Mouse (Mus musculus) kidney, postnatal 14 days (tissue): Measurements from ENCODE around the gene Zfp950.

Experiments
- DNase-seq: peaks from one replicate; pipeline ENCODE4 v3.0.0; 2022; ENCODE audit warnings: mixed read lengths

Zfp950 gene

DNA sequence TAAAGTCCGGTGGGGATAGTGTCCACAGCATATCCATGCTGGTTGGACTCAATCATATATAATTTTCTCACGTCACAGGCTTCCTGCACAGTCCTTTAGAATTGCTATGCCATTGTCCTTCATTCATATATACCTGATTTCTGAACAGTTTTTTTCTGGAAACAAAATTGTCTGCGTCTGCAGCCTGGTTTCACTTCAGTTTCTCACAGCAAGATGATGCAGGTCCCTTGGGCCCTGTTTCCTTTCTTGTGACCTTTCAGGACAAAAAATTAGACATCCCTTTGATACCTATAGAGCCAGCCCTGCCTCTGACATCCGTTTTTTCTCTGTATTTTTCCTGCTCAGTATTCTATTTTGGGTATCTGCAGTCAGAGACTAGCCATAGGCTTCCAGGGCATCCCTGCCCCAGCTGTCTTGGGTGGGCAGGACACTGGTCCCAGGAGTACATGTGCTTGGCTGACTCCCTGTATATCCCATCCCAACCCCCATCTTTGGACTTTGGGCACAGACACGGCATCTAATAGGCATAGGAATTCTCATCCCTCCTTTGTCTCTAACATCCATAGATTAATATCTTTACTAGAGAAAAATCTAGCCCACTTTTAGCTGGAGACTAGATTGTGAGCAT is 83.7 kb downstream of the Zfp950 start:
- no peak for DNase-seq

DNA sequence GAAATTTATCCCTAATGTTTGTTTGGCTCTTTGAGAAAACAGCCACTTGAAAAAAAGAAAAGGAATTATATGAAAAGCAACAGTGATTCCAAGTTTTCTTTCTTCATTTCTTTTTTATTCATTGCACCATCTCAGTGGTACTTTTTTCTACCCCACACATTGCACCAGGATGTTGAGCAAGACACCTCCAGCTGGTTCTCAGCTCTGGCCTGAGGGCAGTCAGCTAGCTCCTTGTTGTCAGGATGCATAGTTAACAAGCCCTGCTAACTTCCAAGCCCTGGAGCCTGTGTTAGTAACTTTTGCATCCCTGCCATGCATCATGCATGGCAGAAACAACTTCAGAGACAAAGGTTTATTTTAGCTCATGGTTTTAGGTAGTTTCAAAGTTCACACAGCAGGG is 87.9 kb downstream of the Zfp950 start:
- no peak for DNase-seq

DNA sequence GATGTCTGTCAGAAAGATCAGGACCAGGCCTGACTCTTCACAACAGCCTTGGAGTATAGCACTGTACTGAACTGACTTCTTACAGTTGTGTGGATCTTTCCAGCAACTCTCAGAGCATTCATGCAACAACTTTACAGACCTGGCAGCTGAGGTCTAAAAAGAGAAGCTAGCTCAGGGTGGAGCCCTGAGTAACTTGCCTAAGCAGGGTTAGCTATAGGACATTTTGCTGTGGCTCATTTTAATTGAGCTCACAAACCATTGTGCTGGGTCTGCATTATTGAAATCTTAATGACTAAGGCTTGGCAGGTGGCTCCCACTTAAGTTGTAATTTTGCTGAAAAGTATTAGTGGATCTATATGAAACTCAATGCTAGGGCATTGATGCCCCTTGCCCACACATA is 88.6 kb downstream of the Zfp950 start:
- no peak for DNase-seq

DNA sequence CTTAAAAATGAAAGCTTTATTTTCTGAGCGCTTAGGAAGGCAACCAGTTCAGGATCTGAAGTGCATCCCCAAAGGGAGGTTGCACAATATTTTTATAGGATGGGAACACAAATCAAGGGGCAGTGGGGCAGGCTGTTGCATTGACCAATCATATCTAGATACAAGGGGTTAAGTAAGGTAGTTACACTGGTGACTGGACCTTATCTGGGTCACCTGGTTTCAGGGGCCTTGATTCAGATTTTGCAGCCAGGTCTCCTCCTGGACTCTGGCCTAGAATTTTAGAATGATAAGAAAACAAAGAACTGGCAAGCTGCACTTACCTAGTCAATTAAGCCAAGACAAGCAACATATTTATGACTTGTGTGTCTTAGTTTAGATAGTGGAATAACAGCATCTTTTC is 89.5 kb downstream of the Zfp950 start:
- no peak for DNase-seq

DNA sequence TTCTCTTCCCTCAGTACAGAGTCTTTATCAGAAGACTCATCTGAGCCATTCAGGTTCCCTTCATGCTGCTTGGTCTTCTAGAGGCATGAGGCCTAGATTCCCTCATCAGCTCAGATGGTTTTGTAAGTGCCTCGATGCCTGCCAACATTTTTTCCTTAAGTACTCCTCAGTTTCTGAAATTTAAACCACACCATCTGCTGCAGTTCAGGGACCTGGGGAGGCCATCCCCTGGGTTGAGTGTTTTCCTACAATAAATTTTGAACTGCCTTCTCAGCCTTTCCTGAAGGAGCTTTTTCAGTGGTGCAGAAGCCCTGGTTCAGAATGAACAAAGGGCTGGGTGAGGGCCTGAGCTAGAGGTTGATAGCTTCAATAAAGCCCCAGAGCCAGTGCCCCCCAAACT is 91.2 kb downstream of the Zfp950 start:
- peak; percentile 24 for DNase-seq

DNA sequence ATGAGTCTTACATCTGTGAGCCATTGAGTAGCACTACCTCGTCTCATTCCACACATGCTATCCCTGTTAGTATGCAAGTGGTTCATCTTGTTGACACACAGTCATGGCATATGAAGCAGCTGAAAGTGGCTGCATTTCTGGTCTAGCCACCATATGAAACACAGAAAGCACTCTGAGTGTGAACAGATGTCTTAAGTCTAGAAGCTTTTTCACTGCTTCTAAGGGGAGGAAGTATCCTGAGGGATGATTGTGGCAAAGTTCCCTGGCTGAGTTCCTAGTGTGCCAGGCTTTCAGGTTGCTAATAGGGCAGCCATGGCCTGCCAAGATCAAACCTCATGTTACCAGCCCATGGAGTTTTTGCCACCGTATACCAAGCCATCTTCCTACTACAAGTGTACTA is 92.0 kb downstream of the Zfp950 start:
- no peak for DNase-seq

DNA sequence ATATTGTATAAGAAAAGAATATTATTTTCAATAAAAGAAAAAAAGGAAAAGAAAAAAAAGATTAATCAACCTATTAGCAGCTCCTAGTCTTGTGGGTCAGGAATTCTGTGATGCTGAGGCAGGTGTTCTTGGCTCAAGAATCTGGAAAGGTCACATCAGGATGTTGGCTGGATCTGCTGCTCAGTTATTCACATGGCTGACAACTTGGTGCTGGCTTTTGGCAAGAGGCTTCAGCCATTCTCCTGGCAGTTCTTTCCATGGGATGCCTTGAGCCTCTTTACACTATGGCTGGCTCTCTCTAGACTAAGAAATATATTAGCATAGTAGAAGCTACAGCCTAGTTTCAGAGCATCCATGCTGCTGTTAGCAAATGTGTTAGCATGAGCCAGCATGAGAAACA is 101.5 kb downstream of the Zfp950 start:
- no peak for DNase-seq

DNA sequence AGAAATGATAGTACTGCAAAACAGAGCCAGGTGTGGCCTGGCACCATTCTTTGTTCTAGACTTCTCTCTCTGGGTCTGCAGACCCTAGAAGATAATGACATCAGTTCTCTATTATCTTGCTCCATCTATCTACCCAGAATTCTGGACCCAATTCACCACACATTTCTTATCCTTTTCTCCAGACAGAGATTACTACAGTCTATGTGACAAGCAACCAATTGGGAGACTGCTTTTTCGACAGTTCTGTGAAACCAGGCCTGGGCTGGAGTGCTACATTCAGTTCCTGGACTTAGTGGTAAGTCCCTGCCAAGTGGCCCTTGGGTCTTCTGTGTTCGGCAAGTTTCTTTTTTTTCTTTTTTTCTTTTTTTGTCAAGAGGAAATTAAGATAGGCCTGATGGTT is 109.1 kb downstream of the Zfp950 start:
- DNase-seq: peak; percentile 8

DNA sequence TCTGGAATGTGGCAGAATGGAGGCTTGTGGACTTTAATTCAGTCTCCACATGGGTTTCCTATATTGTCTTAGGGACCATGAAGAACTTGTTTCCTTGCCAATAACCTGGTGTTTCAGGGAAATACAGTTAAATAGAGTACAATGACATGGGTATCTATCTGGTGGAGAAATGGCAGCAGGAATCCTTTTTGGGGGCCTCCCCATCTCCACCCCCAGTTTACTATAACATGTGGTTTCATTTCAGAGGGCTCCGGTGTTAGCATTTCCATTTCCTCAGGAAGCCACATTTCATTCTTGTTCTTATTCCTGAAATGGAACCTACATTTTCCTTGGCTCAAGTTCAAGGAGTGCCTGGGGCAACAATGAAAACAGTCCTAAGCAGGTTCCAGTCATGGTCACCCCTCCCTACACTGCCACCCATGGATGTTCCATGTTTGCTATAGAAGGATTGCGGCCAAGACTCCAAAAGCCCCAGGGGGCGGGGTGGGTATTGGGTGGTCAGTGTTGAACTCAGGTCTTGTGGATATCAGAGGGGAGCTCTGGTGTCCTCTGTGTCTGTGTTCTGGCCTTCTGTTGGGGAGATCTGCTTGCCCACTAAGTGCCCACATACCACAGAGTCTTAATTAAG is 118.6 kb downstream of the Zfp950 start:
- peak; percentile 36 for DNase-seq

DNA sequence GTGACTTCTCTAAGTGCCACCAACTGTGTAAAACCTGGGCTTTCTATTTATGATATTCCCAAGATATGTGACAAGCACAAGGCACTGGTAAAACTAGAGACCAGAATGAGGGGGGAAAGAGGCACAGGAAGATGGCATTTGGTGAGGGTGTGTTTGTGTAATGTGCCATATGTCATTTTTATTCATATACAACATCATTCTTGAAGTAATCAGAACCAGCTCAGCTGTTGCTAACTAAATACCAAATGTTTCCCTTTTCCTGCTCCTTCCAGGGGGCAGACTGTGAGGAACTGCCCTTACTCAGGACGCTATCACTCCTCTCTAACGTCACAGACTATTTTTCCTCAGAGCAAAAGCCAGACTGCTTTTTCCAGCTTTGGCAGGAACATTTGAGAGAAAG is 119.1 kb downstream of the Zfp950 start:
- DNase-seq: no peak

DNA sequence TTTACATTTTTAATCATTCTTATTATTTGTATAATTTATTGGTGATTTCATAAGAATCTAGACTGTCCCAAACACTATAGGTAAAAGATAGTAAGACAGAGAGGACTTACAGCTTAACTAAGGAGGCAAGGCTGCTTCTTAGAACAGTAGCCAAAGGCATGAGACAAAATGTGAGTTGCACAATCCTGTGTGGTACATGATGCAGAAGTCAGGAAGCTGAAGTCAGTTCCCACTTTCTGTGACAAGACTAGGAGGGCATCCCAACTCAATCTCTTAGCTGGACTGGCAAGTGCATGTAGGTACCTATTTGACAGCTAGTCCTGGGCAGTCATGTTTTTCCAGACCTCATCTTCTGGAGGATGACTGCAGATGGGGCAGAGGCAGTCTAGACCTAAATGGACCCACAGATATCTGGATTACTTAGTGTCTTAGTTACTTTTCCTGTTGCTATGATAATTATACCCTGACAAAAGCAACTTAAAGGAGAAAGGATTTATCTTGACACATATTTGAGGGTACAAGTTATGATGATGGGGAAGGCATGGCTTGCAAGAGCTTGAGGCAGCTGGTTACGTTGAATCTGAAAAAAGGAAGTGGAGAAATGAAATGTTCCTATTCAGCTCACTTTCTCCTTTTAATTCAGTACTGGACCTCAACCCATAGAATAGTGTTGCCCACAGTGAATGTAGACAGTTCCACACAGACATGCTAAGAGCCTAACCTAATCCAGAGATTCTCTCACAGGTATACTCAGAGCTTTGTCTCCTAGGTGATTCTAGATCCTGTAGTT is 123.0 kb downstream of the Zfp950 start:
- DNase-seq: no peak

DNA sequence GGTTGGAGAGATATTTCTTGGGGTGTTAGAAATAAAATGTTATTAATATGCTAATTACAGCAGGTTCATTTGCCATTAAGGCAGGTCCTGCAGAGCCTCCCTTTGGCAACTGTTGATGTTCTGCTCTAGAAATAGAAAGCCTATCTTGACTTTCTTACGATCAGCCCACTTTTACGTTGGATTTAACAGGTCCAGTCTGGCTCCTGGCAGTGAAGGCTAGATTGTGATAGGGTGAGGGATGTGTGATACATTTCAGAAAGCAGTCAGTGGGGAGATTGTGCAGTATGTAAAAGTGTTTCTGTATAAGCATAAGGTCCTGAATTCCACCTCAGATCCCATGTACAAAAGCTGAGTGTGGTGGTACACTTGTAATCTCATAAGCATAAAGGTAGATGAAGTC is 131.4 kb downstream of the Zfp950 start:
- no peak for DNase-seq
